In genomic region chr8:120618110-120618509, GRCm38 (mm10) we compare ENCODE assay signal across 8 mouse cellular contexts. TPM values are rescaled to one million over a fixed set of nuclear protein-coding genes. Genes with fewer than 3 reads are reported as not detected.
DNase-seq lines count a peak whose midpoint lies in the region; ATAC-seq and TF ChIP-seq lines count a peak whose summit lies in the region.

No protein-coding gene starts in this region.

- TF ChIP-seq CTCF in cortical plate, adult 2 months (IDR thresholded peaks at IDR 0.05; ENCODE audit: extremely low read depth, insufficient read depth, low read length), result peak; percentile 71
- TF ChIP-seq CTCF in kidney, adult 2 months (conservative IDR thresholded peaks at IDR 0.05; ENCODE audit: insufficient read depth, insufficient read length, low read depth, low read length), result peak; percentile 79

- H3K27ac ChIP-seq in cortical plate, adult 2 months (ENCODE audit: insufficient read depth, low read length), result no peak overlapping the region
- no peak overlapping the region for H3K27ac ChIP-seq in kidney, adult 2 months (ENCODE audit: insufficient read depth, low read depth, low read length)
- H3K27ac ChIP-seq in limb, embryonic 13.5 days, result no peak overlapping the region
- no peak overlapping the region for H3K27ac ChIP-seq in stomach, embryonic 15.5 days

- no peaks in the 10 kb centered on the region for H3K36me3 ChIP-seq in kidney, adult 2 months (ENCODE audit: control insufficient read depth, insufficient read depth, low read length)
- no peaks in the 10 kb centered on the region for H3K36me3 ChIP-seq in limb, embryonic 13.5 days
- no peaks in the 10 kb centered on the region for H3K36me3 ChIP-seq in stomach, embryonic 15.5 days

- H3K27me3 ChIP-seq in kidney, adult 2 months (replicated peaks; ENCODE audit: control insufficient read depth, insufficient read depth, low read length), result no peaks in the 10 kb centered on the region
- H3K27me3 ChIP-seq in limb, embryonic 13.5 days, result no peaks in the 10 kb centered on the region
- H3K27me3 ChIP-seq in stomach, embryonic 15.5 days (replicated peaks), result no peaks in the 10 kb centered on the region

- no peaks in the 10 kb centered on the region for H3K4me1 ChIP-seq in cortical plate, adult 2 months (ENCODE audit: control insufficient read depth, insufficient read depth, low read length)
- no peaks in the 10 kb centered on the region for H3K4me1 ChIP-seq in kidney, adult 2 months (ENCODE audit: control insufficient read depth, insufficient read depth, low read length)
- no peaks in the 10 kb centered on the region; the same call in none of the 2 replicates for H3K4me1 ChIP-seq in limb, embryonic 13.5 days
- 0 out of 2 replicates have a peak, but pooled peaks cover 5% of the 10 kb centered on the region for H3K4me1 ChIP-seq in stomach, embryonic 15.5 days

- ATAC-seq in limb, embryonic 13.5 days (ENCODE audit: low FRiP score, low read depth), result 0 out of 2 replicates have a peak, but pooled peaks have one; percentile 41
- peak; percentile 74 for ATAC-seq in monocyte, adult 5-6 weeks (replicated peaks; ENCODE audit: insufficient number of reproducible peaks, low FRiP score, low TSS enrichment, poor library complexity, severe bottlenecking)
- ATAC-seq in stomach, embryonic 15.5 days (ENCODE audit: insufficient read depth, low FRiP score, low read depth), result peak; percentile 17; the same call in 1 of the 2 replicates

- peak overlapping the region; percentile 21; the same call in 1 of the 2 replicates for H3K4me2 ChIP-seq in limb, embryonic 13.5 days (replicated peaks)
- H3K4me2 ChIP-seq in stomach, embryonic 15.5 days, result no peak overlapping the region

- no peaks in the 10 kb centered on the region for H3K9me3 ChIP-seq in limb, embryonic 13.5 days
- H3K9me3 ChIP-seq in stomach, embryonic 15.5 days, result no peaks in the 10 kb centered on the region

- TF ChIP-seq POLR2A in cortical plate, adult 2 months (IDR thresholded peaks at IDR 0.05; ENCODE audit: extremely low read depth, insufficient read depth, low read length), result no peak
- no peak for TF ChIP-seq POLR2A in kidney, adult 2 months (IDR thresholded peaks at IDR 0.05; ENCODE audit: low read depth, low read length)

- intact Hi-C loops in gastrocnemius, postnatal 14 days (cut with DNase I; ENCODE audit: low total_unique reads), result no loop called here

- H3K9ac ChIP-seq in limb, embryonic 13.5 days, result no peak overlapping the region
- H3K9ac ChIP-seq in stomach, embryonic 15.5 days, result no peak overlapping the region

- 2% methylated on average over 6 of the region's 6 CpGs for WGBS in kidney, adult 2 months
- 1% methylated on average over 6 of the region's 6 CpGs for WGBS in limb, embryonic 13.5 days
- WGBS in stomach, embryonic 15.5 days, result 2% methylated on average over 6 of the region's 6 CpGs

- no peak overlapping the region for H3K4me3 ChIP-seq in cortical plate, adult 2 months (ENCODE audit: insufficient read depth, low read length)
- H3K4me3 ChIP-seq in kidney, adult 2 months (ENCODE audit: insufficient read depth, low read depth, low read length), result no peak overlapping the region
- H3K4me3 ChIP-seq in limb, embryonic 13.5 days, result no peak overlapping the region
- no peak overlapping the region for H3K4me3 ChIP-seq in stomach, embryonic 15.5 days (replicated peaks)

- DNase-seq in B cell, adult 2 months, result peak; percentile 80 to 82
- peak; percentile 88 for DNase-seq in adipocyte (ENCODE audit: low spot score)
- peak; percentile 63 for DNase-seq in gastrocnemius, postnatal 14 days
- DNase-seq in kidney, adult 2 months, result peak; percentile 56

RNA-seq across cellular contexts. Expression of gene Gins2, which starts 29.0 kb away (rescaled TPM):
- 2.2 and 2.4 TPM in 2 replicates for polyA plus RNA-seq in cortical plate, adult 2 months (2012; rRNA removed)
- 1 to 10 TPM; 2.9 to 3.6 TPM for total RNA-seq in gastrocnemius, postnatal 14 days (2021)
- 6.4 and 6.9 TPM in 2 replicates for polyA plus RNA-seq in kidney, adult 2 months (2012; rRNA removed)
- polyA plus RNA-seq in limb, embryonic 13.5 days (2015; fragmentation: Nextera tagmentation; extraction: Ambion mirVana), result 104 and 108 TPM in 2 replicates
- total RNA-seq in monocyte, adult 5-6 weeks (2017), result 1.1 to 3.2 TPM (median 1.3 TPM) in 3 replicates
- polyA plus RNA-seq in stomach, embryonic 15.5 days (2015; fragmentation: Nextera tagmentation; extraction: Ambion mirVana), result 88.1 and 94.7 TPM in 2 replicates

RNA-seq across cellular contexts. Expression of gene 1190005I06Rik, which starts 29.3 kb away (rescaled TPM):
- polyA plus RNA-seq in cortical plate, adult 2 months (2012; rRNA removed), result 10.8 and 11.0 TPM in 2 replicates
- under 1 TPM; 0.59 to 0.84 TPM for total RNA-seq in gastrocnemius, postnatal 14 days (2021)
- 4.6 and 6.8 TPM in 2 replicates for polyA plus RNA-seq in kidney, adult 2 months (2012; rRNA removed)
- polyA plus RNA-seq in limb, embryonic 13.5 days (2015; fragmentation: Nextera tagmentation; extraction: Ambion mirVana), result 7.4 and 8.0 TPM in 2 replicates
- total RNA-seq in monocyte, adult 5-6 weeks (2017), result not detected in 3 replicates
- polyA plus RNA-seq in stomach, embryonic 15.5 days (2015; fragmentation: Nextera tagmentation; extraction: Ambion mirVana), result 2.4 and 3.8 TPM in 2 replicates

RNA-seq across cellular contexts. Expression of gene Gm27021, which starts 49.8 kb away (rescaled TPM):
- 1.5 and 1.9 TPM in 2 replicates for polyA plus RNA-seq in cortical plate, adult 2 months (2012; rRNA removed)
- not detected for total RNA-seq in gastrocnemius, postnatal 14 days (2021)
- 1.6 TPM in 1 of 2 replicates, not detected in the other for polyA plus RNA-seq in kidney, adult 2 months (2012; rRNA removed)
- 5.5 and 7.8 TPM in 2 replicates for polyA plus RNA-seq in limb, embryonic 13.5 days (2015; fragmentation: Nextera tagmentation; extraction: Ambion mirVana)
- not detected in 3 replicates for total RNA-seq in monocyte, adult 5-6 weeks (2017)
- 2.0 and 3.0 TPM in 2 replicates for polyA plus RNA-seq in stomach, embryonic 15.5 days (2015; fragmentation: Nextera tagmentation; extraction: Ambion mirVana)

RNA-seq across cellular contexts. Expression of gene Cox4i1, which starts 49.9 kb away (rescaled TPM):
- polyA plus RNA-seq in cortical plate, adult 2 months (2012; rRNA removed), result 2,189 and 2,300 TPM in 2 replicates
- 1,000 to 10,000 TPM; 1,541 to 1,794 TPM for total RNA-seq in gastrocnemius, postnatal 14 days (2021)
- 2,823 and 3,733 TPM in 2 replicates for polyA plus RNA-seq in kidney, adult 2 months (2012; rRNA removed)
- 928 and 970 TPM in 2 replicates for polyA plus RNA-seq in limb, embryonic 13.5 days (2015; fragmentation: Nextera tagmentation; extraction: Ambion mirVana)
- 315 to 382 TPM (median 356 TPM) in 3 replicates for total RNA-seq in monocyte, adult 5-6 weeks (2017)
- 1,112 and 1,167 TPM in 2 replicates for polyA plus RNA-seq in stomach, embryonic 15.5 days (2015; fragmentation: Nextera tagmentation; extraction: Ambion mirVana)

RNA-seq across cellular contexts. Expression of gene Emc8, which starts 50.3 kb away (rescaled TPM):
- 51.2 and 52.1 TPM in 2 replicates for polyA plus RNA-seq in cortical plate, adult 2 months (2012; rRNA removed)
- 10 to 100 TPM; 25.6 to 34.3 TPM for total RNA-seq in gastrocnemius, postnatal 14 days (2021)
- 67.0 and 67.8 TPM in 2 replicates for polyA plus RNA-seq in kidney, adult 2 months (2012; rRNA removed)
- polyA plus RNA-seq in limb, embryonic 13.5 days (2015; fragmentation: Nextera tagmentation; extraction: Ambion mirVana), result 243 and 248 TPM in 2 replicates
- 12.1 to 40.3 TPM (median 26.7 TPM) in 3 replicates for total RNA-seq in monocyte, adult 5-6 weeks (2017)
- polyA plus RNA-seq in stomach, embryonic 15.5 days (2015; fragmentation: Nextera tagmentation; extraction: Ambion mirVana), result 208 and 227 TPM in 2 replicates

Comparison
In these comparisons a context has a peak if more than half of its experiments do, and no peak if none do; other contexts are left out.
1. ATAC-seq: peak in every context shown above with its lines; median percentile 74 in monocyte, adult 5-6 weeks; 41 in limb, embryonic 13.5 days; 17 in stomach, embryonic 15.5 days.
2. RNA of gene Gins2, which starts 29.0 kb away (polyA plus RNA-seq): 104 to 108 TPM in limb, embryonic 13.5 days and 88.1 to 94.7 TPM in stomach, embryonic 15.5 days; 6.4 to 6.9 TPM in kidney, adult 2 months and 2.2 to 2.4 TPM in cortical plate, adult 2 months; every median in the first group is over 10 times any median in the second.
3. Peak in every context shown above with its lines, with median percentiles within 50 percentile points of each other: DNase-seq.